Mouse (Mus musculus): ENCODE results near the gene Mcm2. TPM values are rescaled to one million over a fixed set of nuclear protein-coding genes. Genes with fewer than 3 reads are reported as not detected.

The Mcm2 gene
- total RNA-seq, 2 experiments from 2014 or later: 175 to 236 TPM

GRCm38 (mm10) chr6:88928026-88928425 is 29.4 kb upstream of the Mcm2 start:
- no peak for ATAC-seq (replicated peaks; ENCODE audit: low FRiP score, low TSS enrichment, poor library complexity, severe bottlenecking)

- ATAC-seq (replicated peaks; ENCODE audit: low FRiP score, low TSS enrichment, poor library complexity, severe bottlenecking): peak; percentile 60
These were observed 29.0 kb upstream of the Mcm2 start for GRCm38 (mm10) chr6:88927595-88927994.

DNA sequence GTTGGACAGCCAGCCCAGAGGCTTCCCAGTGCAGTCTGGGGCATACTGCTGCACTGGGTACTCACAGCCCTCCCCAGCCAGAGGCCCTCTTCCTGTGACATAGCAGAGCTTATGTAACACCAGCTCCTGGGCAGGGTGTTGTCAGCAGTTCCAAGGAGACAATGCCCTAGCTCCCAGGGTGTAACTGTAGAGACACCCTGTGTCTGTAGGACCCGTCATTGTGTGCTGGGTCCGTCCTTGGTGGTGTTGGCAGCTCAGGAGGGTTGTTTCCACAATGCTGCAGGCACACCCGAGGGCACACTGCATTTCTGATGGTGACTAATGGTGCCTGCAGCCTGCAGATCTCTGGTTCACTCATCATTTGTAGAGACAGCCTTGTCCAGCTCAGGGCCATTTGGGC is 28.3 kb upstream of the Mcm2 start:
- no peak for ATAC-seq (replicated peaks; ENCODE audit: low FRiP score, low TSS enrichment, poor library complexity, severe bottlenecking)

- ATAC-seq (replicated peaks; ENCODE audit: low FRiP score, low TSS enrichment, poor library complexity, severe bottlenecking): no peak
These were observed 27.1 kb upstream of the Mcm2 start for GRCm38 (mm10) chr6:88925640-88926205.

- no peak for ATAC-seq (replicated peaks; ENCODE audit: low FRiP score, low TSS enrichment, poor library complexity, severe bottlenecking)
These were observed 26.1 kb upstream of the Mcm2 start for GRCm38 (mm10) chr6:88924502-88925275.

- ATAC-seq (replicated peaks; ENCODE audit: low FRiP score, low TSS enrichment, poor library complexity, severe bottlenecking): no peak
These were observed 20.2 kb upstream of the Mcm2 start for GRCm38 (mm10) chr6:88918802-88919201.

- peak; percentile 16; the same call in 1 of the 2 replicates for ATAC-seq (replicated peaks; ENCODE audit: low FRiP score, low TSS enrichment, poor library complexity, severe bottlenecking)
These were observed 17.6 kb upstream of the Mcm2 start for GRCm38 (mm10) chr6:88916153-88916552.

GRCm38 (mm10) chr6:88915510-88915909 is 16.9 kb upstream of the Mcm2 start:
- peak; percentile 91 for ATAC-seq (replicated peaks; ENCODE audit: low FRiP score, low TSS enrichment, poor library complexity, severe bottlenecking)

- no peak for ATAC-seq (replicated peaks; ENCODE audit: low FRiP score, low TSS enrichment, poor library complexity, severe bottlenecking)
These were observed 16.2 kb upstream of the Mcm2 start for GRCm38 (mm10) chr6:88914799-88915198.

- ATAC-seq (replicated peaks; ENCODE audit: low FRiP score, low TSS enrichment, poor library complexity, severe bottlenecking): no peak
These were observed 14.9 kb upstream of the Mcm2 start for GRCm38 (mm10) chr6:88913440-88913839.

GRCm38 (mm10) chr6:88913022-88913421 is 14.4 kb upstream of the Mcm2 start:
- ATAC-seq (replicated peaks; ENCODE audit: low FRiP score, low TSS enrichment, poor library complexity, severe bottlenecking): no peak

- ATAC-seq (replicated peaks; ENCODE audit: low FRiP score, low TSS enrichment, poor library complexity, severe bottlenecking): no peak
These were observed 10.6 kb upstream of the Mcm2 start for GRCm38 (mm10) chr6:88909151-88909550.

DNA sequence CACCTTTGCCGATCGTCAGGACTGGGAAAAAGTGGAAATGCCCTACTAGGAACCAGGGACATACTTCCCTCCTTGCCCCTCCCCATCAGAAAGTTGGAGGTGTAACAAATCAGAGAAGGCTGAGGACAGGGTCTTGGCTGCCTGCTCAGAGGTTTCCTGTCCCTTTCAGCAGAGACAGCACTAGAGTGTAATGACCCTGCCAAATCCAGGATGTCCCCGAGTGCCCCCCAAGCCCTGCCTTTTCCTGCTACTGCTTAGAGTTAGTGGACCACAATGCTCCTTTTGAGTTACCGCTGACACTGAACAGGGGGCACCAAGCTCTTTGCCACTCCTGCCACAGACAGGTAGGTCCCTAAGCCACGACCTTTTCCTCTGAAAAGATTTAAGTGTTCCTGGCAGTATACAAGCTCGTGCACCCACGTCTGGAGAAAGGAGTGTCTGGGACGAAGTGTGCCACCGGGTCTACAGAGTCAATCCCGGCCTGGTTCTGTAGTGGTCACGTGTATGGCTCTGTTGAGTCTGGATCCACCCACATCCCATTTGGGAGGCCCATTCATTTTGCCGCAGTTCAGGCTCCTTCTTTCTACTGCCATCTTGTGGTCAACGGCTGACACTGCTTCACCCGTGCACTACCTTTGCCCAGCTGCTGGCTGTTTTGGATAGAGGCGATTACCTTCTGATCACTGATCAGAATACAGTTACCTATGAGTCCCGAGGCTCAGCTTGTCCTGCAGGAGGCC is 8.0 kb upstream of the Mcm2 start:
- ATAC-seq (replicated peaks; ENCODE audit: low FRiP score, low TSS enrichment, poor library complexity, severe bottlenecking): peak; percentile 48

DNA sequence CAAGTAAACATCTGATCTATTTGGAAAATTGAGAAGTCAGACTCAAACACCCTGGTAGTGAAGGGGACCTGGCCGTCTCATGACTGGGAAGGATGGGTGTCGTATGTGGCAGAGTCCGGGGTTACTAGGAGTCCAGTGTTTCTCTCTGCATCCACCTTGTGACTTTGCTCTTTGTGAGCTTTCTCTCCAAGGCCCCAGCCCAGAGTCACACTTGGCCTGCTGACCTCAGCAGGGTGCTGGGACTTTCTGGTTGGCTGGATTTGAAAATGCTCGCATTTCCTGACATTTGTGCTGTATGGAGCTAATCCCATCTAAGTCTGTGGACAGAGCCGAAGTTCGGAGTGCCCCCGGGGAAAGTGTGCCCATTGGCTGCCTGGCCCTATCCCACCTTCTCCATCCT is 6.5 kb upstream of the Mcm2 start:
- no peak for ATAC-seq (replicated peaks; ENCODE audit: low FRiP score, low TSS enrichment, poor library complexity, severe bottlenecking)

- no peak for ATAC-seq (replicated peaks; ENCODE audit: low FRiP score, low TSS enrichment, poor library complexity, severe bottlenecking)
These were observed 5.9 kb upstream of the Mcm2 start for GRCm38 (mm10) chr6:88904456-88904974.

GRCm38 (mm10) chr6:88903708-88904107 is 5.1 kb upstream of the Mcm2 start:
- no peak for ATAC-seq (replicated peaks; ENCODE audit: low FRiP score, low TSS enrichment, poor library complexity, severe bottlenecking)

- peak; percentile 80 for ATAC-seq (replicated peaks; ENCODE audit: low FRiP score, low TSS enrichment, poor library complexity, severe bottlenecking)
These were observed 3.6 kb upstream of the Mcm2 start, which contains the start of gene Tpra1 for GRCm38 (mm10) chr6:88901947-88902820. Gene Tpra1, plus strand, starts transcription at chr6:88902251.

DNA sequence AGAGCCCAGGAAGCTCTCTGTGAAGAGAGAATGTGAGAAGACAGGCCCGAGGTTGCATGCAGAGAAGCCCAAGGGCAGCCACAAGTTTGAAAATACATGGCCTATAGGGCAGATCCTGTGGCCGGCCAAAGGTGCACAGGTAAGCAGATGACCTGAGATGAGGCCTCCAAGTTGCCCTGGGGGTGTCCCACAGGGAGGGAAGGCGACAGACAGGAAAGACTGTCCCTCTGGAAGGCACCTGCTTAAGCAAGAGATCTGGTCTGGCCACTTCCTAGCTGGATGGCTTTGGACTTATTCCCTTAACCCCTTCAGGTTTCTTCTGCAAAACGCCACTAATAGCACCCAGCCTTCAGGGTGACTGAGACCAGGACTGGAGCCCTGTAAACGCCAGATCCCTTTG is 2.9 kb upstream of the Mcm2 start:
- ATAC-seq (replicated peaks; ENCODE audit: low FRiP score, low TSS enrichment, poor library complexity, severe bottlenecking): no peak

DNA sequence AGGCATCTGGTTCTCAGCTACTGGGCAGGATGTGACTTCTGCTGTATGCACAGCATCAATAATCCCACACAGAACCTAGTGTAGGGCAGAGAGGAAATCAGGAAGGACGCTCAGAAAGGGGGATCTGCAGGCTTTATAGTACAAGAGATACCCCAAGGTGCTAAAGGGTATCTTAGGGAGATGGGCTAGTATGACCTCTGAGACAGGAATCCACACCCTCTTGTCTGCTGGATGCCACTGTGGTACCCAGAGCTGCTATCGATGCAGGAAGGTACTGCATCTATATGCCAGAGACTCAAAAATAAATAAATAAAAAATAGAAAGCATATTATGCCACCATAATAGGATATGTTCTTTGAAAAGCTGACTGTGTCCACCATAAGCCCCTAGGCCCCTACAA is 1.0 kb upstream of the Mcm2 start:
- ATAC-seq (replicated peaks; ENCODE audit: low FRiP score, low TSS enrichment, poor library complexity, severe bottlenecking): no peak

All from megakaryocyte-erythroid progenitor cell, adult 5-6 weeks (primary cell).